Mouse (Mus musculus): ENCODE measurements around the gene Fbxo46. TPM values are rescaled to one million over a fixed set of nuclear protein-coding genes. Genes with fewer than 3 reads are reported as not detected.
"Not testable (repeated sequence)": the region's sequence is repeated elsewhere in the genome, so short reads cannot be mapped to it uniquely, and the experiment has no call there.

Gene Fbxo46
- polyA plus RNA-seq (2012; ENCODE audit: insufficient read depth, insufficient read length, missing spikeins): 1.7 and 3.3 TPM in 2 replicates

GRCm38 (mm10) chr7:19119631-19120429 is at the start of gene Fbxo46:
Gene Fbxo46, plus strand, starts transcription at chr7:19119859.
- Histone ChIP-seq H3K4me1 (ENCODE audit: control insufficient read depth, insufficient read depth, insufficient read length, low read length) (0 out of 2 replicates have a peak, but pooled peaks cover 6% of the 10 kb centered on the region), H3K4me3 (ENCODE audit: insufficient read depth, low read depth, low read length) (peak within 1 kb of the TSS; percentile 89), H3K27ac (replicated peaks; ENCODE audit: low read depth, low read length) (peak within 1 kb of the TSS; percentile 51)

DNA sequence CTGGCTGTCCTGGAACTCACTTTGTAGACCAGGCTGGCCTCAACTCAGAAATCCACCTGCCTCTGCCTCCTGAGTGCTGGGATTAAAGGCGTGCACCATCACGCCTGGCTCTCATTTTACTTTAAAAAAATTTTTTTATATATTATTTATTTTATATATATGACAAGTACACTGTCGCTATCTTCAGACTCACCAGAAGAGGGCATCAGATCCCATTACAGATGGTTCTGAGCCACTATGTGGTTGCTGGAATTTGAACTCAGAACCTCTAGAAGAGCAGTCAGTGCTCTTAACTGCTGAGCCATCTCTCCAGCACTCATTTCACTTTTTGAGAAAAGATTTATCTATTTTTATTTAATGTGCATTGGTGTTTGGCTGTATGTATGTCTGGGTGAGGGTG is 48.6 kb upstream of the Fbxo46 start:
- not testable (repeated sequence) for H3K27ac ChIP-seq (replicated peaks; ENCODE audit: low read depth, low read length); H3K4me3 ChIP-seq (ENCODE audit: insufficient read depth, low read depth, low read length); H3K4me1 ChIP-seq (ENCODE audit: control insufficient read depth, insufficient read depth, insufficient read length, low read length)

DNA sequence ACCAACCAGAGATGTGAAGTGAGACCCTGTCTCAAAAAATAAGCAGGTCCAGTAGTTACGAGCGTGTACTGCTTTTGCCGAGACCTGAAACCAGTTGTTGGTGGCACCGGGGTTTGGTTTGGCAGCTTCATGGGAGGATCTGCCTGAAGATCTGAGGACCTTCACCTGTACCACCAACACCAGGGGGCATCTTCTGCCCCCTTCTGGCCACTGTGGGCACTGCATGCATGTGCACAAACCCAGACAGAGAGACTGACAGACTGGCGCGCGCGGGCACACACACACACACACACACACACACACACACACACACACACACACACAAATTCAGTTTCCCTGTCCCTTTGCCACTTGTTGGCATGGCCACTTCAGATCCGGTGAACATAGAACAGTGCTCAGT is 46.2 kb upstream of the Fbxo46 start:
- H3K4me3 ChIP-seq (ENCODE audit: insufficient read depth, low read depth, low read length): no peak overlapping the region
- H3K27ac ChIP-seq (replicated peaks; ENCODE audit: low read depth, low read length): no peak overlapping the region
- peaks cover 4% of the 10 kb centered on the region; the same call in 1 of the 2 replicates for H3K4me1 ChIP-seq (ENCODE audit: control insufficient read depth, insufficient read depth, insufficient read length, low read length)

GRCm38 (mm10) chr7:19074494-19074893 is 45.2 kb upstream of the Fbxo46 start:
- Histone ChIP-seq H3K4me1 (ENCODE audit: control insufficient read depth, insufficient read depth, insufficient read length, low read length) (peaks cover 4% of the 10 kb centered on the region; the same call in 1 of the 2 replicates), H3K27ac (replicated peaks; ENCODE audit: low read depth, low read length) (no peak overlapping the region), H3K4me3 (ENCODE audit: insufficient read depth, low read depth, low read length) (no peak overlapping the region)

DNA sequence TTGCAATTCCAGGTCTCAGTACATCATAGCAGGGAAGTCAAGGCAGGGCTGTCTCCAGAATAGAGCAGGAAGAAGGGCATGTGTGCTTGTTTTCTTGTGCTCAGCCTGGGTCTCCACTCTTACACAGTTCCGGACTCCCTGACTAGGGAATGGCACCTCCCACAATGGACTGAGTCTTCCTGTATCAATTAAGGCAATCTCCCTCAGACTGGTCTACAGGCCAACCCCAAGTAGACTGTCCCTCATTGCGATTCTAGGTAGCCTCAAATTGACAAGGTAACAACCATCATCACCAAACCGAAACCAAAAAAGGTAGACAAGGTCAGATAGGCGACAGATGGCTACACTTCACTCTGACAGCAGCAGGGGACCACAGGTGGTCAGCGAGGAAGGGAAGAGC is 44.4 kb upstream of the Fbxo46 start:
- Histone ChIP-seq H3K4me1 (ENCODE audit: control insufficient read depth, insufficient read depth, insufficient read length, low read length) (peaks cover 4% of the 10 kb centered on the region; the same call in 1 of the 2 replicates), H3K4me3 (ENCODE audit: insufficient read depth, low read depth, low read length) (peak overlapping the region; percentile 66), H3K27ac (replicated peaks; ENCODE audit: low read depth, low read length) (no peak overlapping the region)

- H3K4me3 ChIP-seq (ENCODE audit: insufficient read depth, low read depth, low read length): peak within 1 kb of the TSS; percentile 66
- H3K27ac ChIP-seq (replicated peaks; ENCODE audit: low read depth, low read length): peak within 1 kb of the TSS; percentile 52
- peaks cover 4% of the 10 kb centered on the region; the same call in 1 of the 2 replicates for H3K4me1 ChIP-seq (ENCODE audit: control insufficient read depth, insufficient read depth, insufficient read length, low read length)
These were observed 43.7 kb upstream of the Fbxo46 start, which contains the start of gene Dmwd for GRCm38 (mm10) chr7:19075723-19076585. Gene Dmwd, plus strand, starts transcription at chr7:19076227.

GRCm38 (mm10) chr7:19076586-19076991 is 43.1 kb upstream of the Fbxo46 start:
- Histone ChIP-seq H3K27ac (replicated peaks; ENCODE audit: low read depth, low read length) (peak overlapping the region; percentile 52), H3K4me3 (ENCODE audit: insufficient read depth, low read depth, low read length) (peak overlapping the region; percentile 66), H3K4me1 (ENCODE audit: control insufficient read depth, insufficient read depth, insufficient read length, low read length) (peaks cover 4% of the 10 kb centered on the region; the same call in 1 of the 2 replicates)

DNA sequence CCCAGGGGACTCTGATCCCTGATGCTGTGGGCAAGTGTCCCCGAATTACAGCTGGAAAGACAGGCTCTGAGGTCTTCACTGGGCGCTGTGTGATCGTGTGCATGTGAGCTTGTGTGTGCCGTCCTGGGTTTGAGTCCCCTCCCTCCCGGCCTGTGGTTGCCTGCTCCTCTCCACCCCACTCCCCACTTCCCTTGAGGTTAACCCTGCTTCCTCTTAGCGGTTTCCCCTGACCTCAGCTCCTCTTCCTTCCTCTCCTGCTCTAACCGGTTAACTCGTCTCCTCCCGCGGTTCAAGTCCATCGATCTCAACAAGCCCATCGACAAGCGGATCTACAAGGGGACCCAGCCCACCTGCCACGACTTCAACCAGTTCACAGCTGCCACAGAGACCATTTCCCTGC is 41.9 kb upstream of the Fbxo46 start:
- Histone ChIP-seq H3K4me1 (ENCODE audit: control insufficient read depth, insufficient read depth, insufficient read length, low read length) (peaks cover 4% of the 10 kb centered on the region; the same call in 1 of the 2 replicates), H3K4me3 (ENCODE audit: insufficient read depth, low read depth, low read length) (peak overlapping the region; percentile 66; the same call in 1 of the 2 replicates), H3K27ac (replicated peaks; ENCODE audit: low read depth, low read length) (no peak overlapping the region)

GRCm38 (mm10) chr7:19078732-19079131 is 40.9 kb upstream of the Fbxo46 start:
- no peak overlapping the region for H3K27ac ChIP-seq (replicated peaks; ENCODE audit: low read depth, low read length)
- no peak overlapping the region for H3K4me3 ChIP-seq (ENCODE audit: insufficient read depth, low read depth, low read length)
- H3K4me1 ChIP-seq (ENCODE audit: control insufficient read depth, insufficient read depth, insufficient read length, low read length): peaks cover 4% of the 10 kb centered on the region; the same call in 1 of the 2 replicates

DNA sequence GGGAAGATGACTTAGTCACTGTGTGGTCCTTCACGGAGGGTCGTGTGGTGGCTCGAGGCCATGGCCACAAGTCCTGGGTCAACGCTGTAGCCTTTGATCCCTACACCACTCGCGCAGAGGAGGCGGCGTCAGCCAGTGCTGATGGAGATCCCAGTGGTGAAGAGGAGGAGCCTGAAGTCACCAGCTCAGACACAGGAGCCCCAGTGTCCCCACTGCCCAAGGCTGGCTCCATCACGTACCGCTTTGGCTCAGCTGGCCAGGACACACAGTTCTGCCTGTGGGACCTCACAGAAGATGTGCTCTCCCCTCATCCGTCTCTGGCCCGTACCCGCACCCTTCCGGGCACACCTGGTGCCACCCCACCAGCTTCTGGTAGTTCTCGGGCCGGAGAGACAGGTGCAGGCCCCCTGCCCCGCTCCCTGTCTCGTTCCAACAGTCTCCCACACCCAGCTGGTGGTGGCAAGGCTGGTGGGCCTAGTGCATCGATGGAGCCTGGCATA is 39.2 kb upstream of the Fbxo46 start:
- Histone ChIP-seq H3K4me1 (ENCODE audit: control insufficient read depth, insufficient read depth, insufficient read length, low read length) (peaks cover 4% of the 10 kb centered on the region), H3K27ac (replicated peaks; ENCODE audit: low read depth, low read length) (no peak overlapping the region), H3K4me3 (ENCODE audit: insufficient read depth, low read depth, low read length) (no peak overlapping the region)

DNA sequence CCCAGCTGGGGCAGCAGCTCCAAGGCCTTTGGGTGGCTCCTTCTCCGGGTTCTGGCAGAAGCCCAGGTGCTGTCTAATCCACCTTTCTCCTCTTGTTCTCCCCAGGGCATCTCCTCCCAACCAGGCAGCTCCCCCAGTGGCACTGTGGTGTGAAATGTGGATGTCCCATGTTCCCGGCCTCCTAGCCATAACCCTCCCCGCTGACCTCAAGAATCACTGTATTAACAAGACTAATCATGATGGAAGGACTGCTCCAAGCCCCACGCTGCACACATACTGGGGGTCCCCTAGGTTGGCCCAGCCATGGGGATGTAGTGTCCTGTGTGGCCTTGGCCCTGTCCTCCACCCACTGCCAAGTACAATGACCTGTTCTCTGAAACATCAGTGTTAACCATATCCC is 37.5 kb upstream of the Fbxo46 start:
- Histone ChIP-seq H3K4me3 (ENCODE audit: insufficient read depth, low read depth, low read length) (no peak overlapping the region), H3K4me1 (ENCODE audit: control insufficient read depth, insufficient read depth, insufficient read length, low read length) (peaks cover 3% of the 10 kb centered on the region; the same call in 1 of the 2 replicates), H3K27ac (replicated peaks; ENCODE audit: low read depth, low read length) (no peak overlapping the region)

DNA sequence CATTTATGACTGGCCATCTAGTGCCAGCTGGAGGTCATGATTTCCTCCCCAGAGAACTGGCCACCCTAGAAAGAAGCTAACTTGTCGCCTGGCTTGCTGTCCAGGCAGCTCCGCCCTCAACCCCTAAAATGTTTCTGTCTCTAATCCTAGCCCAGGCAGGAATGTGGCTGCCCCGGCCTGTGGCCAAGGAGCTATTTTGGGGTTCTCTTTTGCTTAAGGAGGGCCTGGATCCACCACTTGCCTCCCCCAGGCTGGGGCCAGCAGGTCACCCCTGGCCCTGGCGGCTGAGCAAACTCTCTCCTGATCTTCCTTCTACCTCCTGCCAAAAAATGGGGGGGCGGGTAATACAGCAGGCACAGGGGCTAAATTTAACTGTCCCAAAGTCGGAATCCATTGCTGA is 36.6 kb upstream of the Fbxo46 start:
- H3K4me1 ChIP-seq (ENCODE audit: control insufficient read depth, insufficient read depth, insufficient read length, low read length): peaks cover 3% of the 10 kb centered on the region; the same call in 1 of the 2 replicates
- no peak overlapping the region for H3K27ac ChIP-seq (replicated peaks; ENCODE audit: low read depth, low read length)
- H3K4me3 ChIP-seq (ENCODE audit: insufficient read depth, low read depth, low read length): no peak overlapping the region

- Histone ChIP-seq H3K4me3 (ENCODE audit: insufficient read depth, low read depth, low read length) (peak within 1 kb of the TSS; percentile 64), H3K27ac (replicated peaks; ENCODE audit: low read depth, low read length) (peak within 1 kb of the TSS; percentile 50), H3K4me1 (ENCODE audit: control insufficient read depth, insufficient read depth, insufficient read length, low read length) (peaks cover 3% of the 10 kb centered on the region; the same call in 1 of the 2 replicates)
These were observed 36.0 kb upstream of the Fbxo46 start, which contains the start of gene Dmpk for GRCm38 (mm10) chr7:19083701-19084100. Gene Dmpk, plus strand, starts transcription at chr7:19083849.

- Histone ChIP-seq H3K27ac (replicated peaks; ENCODE audit: low read depth, low read length) (peak overlapping the region; percentile 50), H3K4me1 (ENCODE audit: control insufficient read depth, insufficient read depth, insufficient read length, low read length) (peaks cover 3% of the 10 kb centered on the region; the same call in 1 of the 2 replicates), H3K4me3 (ENCODE audit: insufficient read depth, low read depth, low read length) (peak overlapping the region; percentile 64)
These were observed 35.3 kb upstream of the Fbxo46 start for GRCm38 (mm10) chr7:19084277-19084771.

Data from brown adipose tissue, adult 24 weeks (tissue).